Mouse (Mus musculus) bone marrow, adult 2 months (tissue): ENCODE results near the gene P4ha1.

Experiments
- CTCF ChIP-seq: fragments of 200-500 bp; IDR thresholded peaks from 2 replicates; pipeline ENCODE4 v1.5.1; 2011; ENCODE audit warnings: low read length, control low read depth; ENCODE audit not compliant: control insufficient read depth, insufficient read depth
- POLR2A ChIP-seq: fragments of 200-500 bp; IDR thresholded peaks from 2 replicates; pipeline ENCODE4 v1.6.1; 2011; ENCODE audit warnings: low read depth, mild to moderate bottlenecking, control low read depth, low read length, borderline replicate concordance; ENCODE audit not compliant: control insufficient read depth

GRCm38 (mm10) chr10:59365804-59366589, 42.9 kb downstream of the P4ha1 start:
- TF ChIP-seq CTCF = no peak
- no peak for TF ChIP-seq POLR2A
